ENCODE assay signal across 10 mouse cellular contexts in genomic region chr2:35616891-35617658, GRCm38 (mm10). TPM values are rescaled to one million over a fixed set of nuclear protein-coding genes. Genes with fewer than 3 reads are reported as not detected.
DNase-seq lines count a peak whose midpoint lies in the region; ATAC-seq and TF ChIP-seq lines count a peak whose summit lies in the region.
"Had no signal": no experiment of that assay in that cellular context is flagged by ENCODE, and none has a peak within 500 bp of the region (broad histone marks: within the 10 kb centered on the region; RNA-seq: fewer than 3 reads in every experiment).

No protein-coding gene starts in this region.

- ATAC-seq in heart, embryonic 12.5 days (ENCODE audit: insufficient number of reproducible peaks, low FRiP score): peak; percentile 12; the same call in 1 of the 2 replicates
- ATAC-seq in lung, postnatal 0 days: peak; percentile 20
- no peak for ATAC-seq in megakaryocyte-erythroid progenitor cell, adult 5-6 weeks (replicated peaks; ENCODE audit: low FRiP score, low TSS enrichment, poor library complexity, severe bottlenecking)
- ATAC-seq: hindbrain, postnatal 0 days; midbrain, embryonic 13.5 days had no signal

- H3K9ac ChIP-seq in heart, embryonic 12.5 days: no peak overlapping the region
- H3K9ac ChIP-seq in lung, postnatal 0 days (replicated peaks; ENCODE audit: low read depth): no peak overlapping the region
- H3K9ac ChIP-seq: midbrain, embryonic 13.5 days had no signal

- no peak overlapping the region for H3K4me3 ChIP-seq in heart, embryonic 12.5 days
- no peak overlapping the region for H3K4me3 ChIP-seq in lung, postnatal 0 days (ENCODE audit: low read depth, low read length)
- H3K4me3 ChIP-seq: midbrain, embryonic 13.5 days had no signal

- H3K27ac ChIP-seq in heart, embryonic 12.5 days (ENCODE audit: poor library complexity, severe bottlenecking): peak overlapping the region; percentile 57
- H3K27ac ChIP-seq in lung, postnatal 0 days (ENCODE audit: low read length): no peak overlapping the region
- H3K27ac ChIP-seq: hindbrain, postnatal 0 days; midbrain, embryonic 13.5 days had no signal

- H3K36me3 ChIP-seq in heart, embryonic 12.5 days: no peaks in the 10 kb centered on the region
- no peaks in the 10 kb centered on the region for H3K36me3 ChIP-seq in lung, postnatal 0 days (ENCODE audit: insufficient read depth, low read length)
- H3K36me3 ChIP-seq: midbrain, embryonic 13.5 days had no signal

- no peak for TF ChIP-seq EP300 in lung, postnatal 0 days (IDR thresholded peaks at IDR 0.05)

- no peaks in the 10 kb centered on the region for H3K9me3 ChIP-seq in heart, embryonic 12.5 days (replicated peaks)
- no peaks in the 10 kb centered on the region for H3K9me3 ChIP-seq in lung, postnatal 0 days (ENCODE audit: low read length)
- H3K9me3 ChIP-seq: midbrain, embryonic 13.5 days had no signal

- WGBS in heart, embryonic 12.5 days: 45% methylated on average over 6 of the region's 6 CpGs
- 54% methylated on average over 6 of the region's 6 CpGs for WGBS in lung, postnatal 0 days

- H3K4me2 ChIP-seq in heart, embryonic 12.5 days: no peak overlapping the region
- no peak overlapping the region for H3K4me2 ChIP-seq in lung, postnatal 0 days (replicated peaks; ENCODE audit: low read depth, low read length)
- H3K4me2 ChIP-seq: midbrain, embryonic 13.5 days had no signal

- peak; percentile 47 for DNase-seq in kidney, postnatal 14 days
- no peak for DNase-seq in kidney, adult 8-10 months
- peak; percentile 29 to 61 for DNase-seq in kidney, postnatal 25 days
- no peak for DNase-seq in lung, postnatal 0 days (ENCODE audit: low spot score)
- no peak for DNase-seq in thymus, postnatal 10 days (ENCODE audit: low spot score in 2 of 2)
- no peak for DNase-seq in urinary bladder, postnatal 14 days (ENCODE audit: low spot score)

- no peak for TF ChIP-seq CTCF in lung, postnatal 0 days (IDR thresholded peaks at IDR 0.05)

- peaks cover 98% of the 10 kb centered on the region for H3K4me1 ChIP-seq in heart, embryonic 12.5 days (replicated peaks)
- peaks cover 37% of the 10 kb centered on the region; the same call in 1 of the 2 replicates for H3K4me1 ChIP-seq in lung, postnatal 0 days (ENCODE audit: insufficient read depth, low read depth, low read length)

- H3K27me3 ChIP-seq in heart, embryonic 12.5 days (replicated peaks): no peaks in the 10 kb centered on the region
- no peaks in the 10 kb centered on the region for H3K27me3 ChIP-seq in lung, postnatal 0 days (replicated peaks; ENCODE audit: insufficient read depth, low read length)
- H3K27me3 ChIP-seq: midbrain, embryonic 13.5 days had no signal

RNA-seq across cellular contexts. Expression of gene Dab2ip, which starts 59.0 kb away (rescaled TPM):
- polyA plus RNA-seq in heart, embryonic 12.5 days (2016; fragmentation: Nextera tagmentation; extraction: Ambion mirVana): 55.6 and 62.5 TPM in 2 replicates
- polyA plus RNA-seq in lung, postnatal 0 days (2015; fragmentation: Nextera tagmentation; extraction: Ambion mirVana): 75.8 and 83.4 TPM in 2 replicates
- total RNA-seq in megakaryocyte-erythroid progenitor cell, adult 5-6 weeks (2014; fragmentation: Nextera tagmentation): 3.2 and 5.9 TPM in 2 replicates
- 3.2 TPM in 2 replicates for total RNA-seq in megakaryocyte-erythroid progenitor cell, adult 5-6 weeks (2017)

Comparison
In these comparisons a context has a peak if more than half of its experiments do, and no peak if none do; other contexts are left out.
1. DNase-seq: peak in kidney, postnatal 14 days (single experiment) and kidney, postnatal 25 days (2 of 2); none in kidney, adult 8-10 months (0 of 2), lung, postnatal 0 days (single experiment), thymus, postnatal 10 days (0 of 2) and urinary bladder, postnatal 14 days (single experiment).